Mouse (Mus musculus): ENCODE results near the gene Lman1l. TPM values are rescaled to one million over a fixed set of nuclear protein-coding genes. Genes with fewer than 3 reads are reported as not detected.
A peak's percentile ranks its signal among the peaks of the same experiment; 100 is the strongest.

Gene Lman1l
- polyA plus RNA-seq, 1 experiment: 0.03 TPM

GRCm38 (mm10) chr9:57617556-57618169 is 2.9 kb downstream of the Lman1l start:
- no peak for DNase-seq (ENCODE audit: low spot score)

DNA sequence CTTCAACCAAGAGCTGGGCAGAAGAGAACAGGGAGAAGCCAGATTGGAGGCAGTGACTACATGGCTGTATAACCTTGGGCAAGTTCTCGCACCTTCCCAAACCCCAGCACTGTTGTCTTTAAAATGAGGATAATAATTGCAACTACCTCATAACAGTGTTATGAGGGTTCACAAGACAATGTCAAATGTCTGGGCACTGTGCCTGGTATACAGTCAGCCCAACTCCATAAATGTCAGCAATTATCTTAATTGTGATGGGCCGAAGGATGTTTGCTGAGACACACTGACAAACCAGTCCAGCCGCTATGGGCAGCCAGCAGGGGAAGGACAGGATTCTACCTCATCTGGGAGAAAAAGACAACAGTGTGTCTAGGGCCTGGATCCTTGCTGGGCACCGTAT is 5.8 kb downstream of the Lman1l start:
- DNase-seq (ENCODE audit: low spot score): no peak

GRCm38 (mm10) chr9:57613975-57614374 is 6.6 kb downstream of the Lman1l start:
- no peak for DNase-seq (ENCODE audit: low spot score)

- no peak for DNase-seq (ENCODE audit: low spot score)
These were observed 8.0 kb downstream of the Lman1l start for GRCm38 (mm10) chr9:57612587-57612986.

DNA sequence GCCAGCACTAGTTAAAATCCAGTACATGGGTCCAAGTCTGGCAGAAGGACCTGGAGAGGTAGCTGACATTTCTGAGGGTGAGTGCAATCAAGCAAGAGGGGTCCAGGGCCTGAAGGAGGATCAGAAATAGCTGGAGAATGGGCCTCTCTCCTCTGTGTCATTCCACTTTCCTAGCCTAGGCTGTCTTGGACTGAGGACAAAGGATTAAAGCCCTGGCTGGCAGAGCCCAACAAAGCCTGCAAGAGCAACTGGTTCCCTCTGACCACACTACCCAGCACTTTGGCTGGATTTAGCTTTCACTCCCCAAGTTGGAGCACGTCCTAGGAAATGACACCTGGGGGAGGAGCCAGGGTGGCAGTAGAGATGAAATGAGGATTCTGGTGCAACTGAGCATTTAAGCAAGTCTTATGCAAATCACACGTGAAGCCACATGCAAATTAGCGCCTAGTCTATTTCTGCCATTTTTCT is 10.2 kb downstream of the Lman1l start:
- DNase-seq (ENCODE audit: low spot score): no peak

GRCm38 (mm10) chr9:57609803-57610202 is 10.8 kb downstream of the Lman1l start:
- no peak for DNase-seq (ENCODE audit: low spot score)

DNA sequence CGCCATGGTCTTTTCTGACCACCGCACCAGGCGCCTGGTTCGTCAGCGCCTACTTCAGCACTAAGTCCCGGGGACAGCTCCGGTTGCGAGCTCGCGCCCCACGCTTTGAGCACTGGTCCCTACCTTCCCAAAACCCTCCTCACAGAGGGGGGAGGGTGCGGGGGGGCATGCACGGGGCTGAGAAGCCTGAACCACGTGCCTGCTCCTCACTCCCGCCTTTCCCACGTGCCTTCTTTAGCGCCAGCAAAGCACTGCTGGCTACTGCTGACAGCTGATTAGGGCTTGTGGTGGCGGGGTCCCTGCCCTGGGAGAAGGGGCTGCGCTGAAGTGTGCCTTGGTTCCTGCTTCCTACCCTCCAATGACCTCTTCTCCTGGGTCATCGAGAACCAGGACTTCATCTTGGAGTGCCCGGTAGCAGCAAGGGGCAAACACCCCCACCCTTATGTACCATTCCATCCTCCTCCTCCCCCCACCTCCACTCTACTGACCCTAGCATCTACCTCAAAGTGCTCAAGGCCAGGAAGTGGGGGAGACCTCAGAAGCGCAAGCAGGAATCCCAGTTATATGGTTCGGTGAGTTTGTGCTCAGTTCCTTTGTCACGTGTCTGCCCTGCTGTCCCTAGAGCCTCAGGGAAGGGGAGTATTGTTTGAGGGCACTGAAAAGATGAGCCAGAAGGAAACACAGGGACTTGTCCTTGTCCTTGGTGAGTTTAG is 14.3 kb downstream of the Lman1l start, which contains the start of gene Cplx3:
Gene Cplx3, minus strand, starts transcription at position 143 of the 713 bp plus-strand sequence.
- no peak for DNase-seq (ENCODE audit: low spot score)

DNA sequence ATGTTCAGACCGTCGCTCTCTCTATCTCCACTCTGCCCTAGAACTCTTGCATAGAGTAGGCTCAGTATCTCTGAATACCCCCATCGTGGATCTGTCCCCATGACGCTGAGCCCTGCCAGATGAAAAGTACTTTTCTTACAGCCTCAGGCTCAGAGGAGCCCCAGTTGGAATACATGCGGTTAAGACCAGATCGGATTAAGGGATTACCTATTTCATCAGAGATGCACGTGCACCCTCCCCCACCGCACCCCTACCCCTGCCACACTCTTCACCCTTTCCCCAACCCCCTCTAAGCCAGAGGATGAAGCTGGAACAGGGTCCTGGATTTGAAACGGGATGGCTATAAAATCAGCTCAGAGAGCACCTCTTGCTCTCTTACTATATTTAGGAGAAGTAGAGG is 15.1 kb downstream of the Lman1l start:
- DNase-seq (ENCODE audit: low spot score): no peak

DNA sequence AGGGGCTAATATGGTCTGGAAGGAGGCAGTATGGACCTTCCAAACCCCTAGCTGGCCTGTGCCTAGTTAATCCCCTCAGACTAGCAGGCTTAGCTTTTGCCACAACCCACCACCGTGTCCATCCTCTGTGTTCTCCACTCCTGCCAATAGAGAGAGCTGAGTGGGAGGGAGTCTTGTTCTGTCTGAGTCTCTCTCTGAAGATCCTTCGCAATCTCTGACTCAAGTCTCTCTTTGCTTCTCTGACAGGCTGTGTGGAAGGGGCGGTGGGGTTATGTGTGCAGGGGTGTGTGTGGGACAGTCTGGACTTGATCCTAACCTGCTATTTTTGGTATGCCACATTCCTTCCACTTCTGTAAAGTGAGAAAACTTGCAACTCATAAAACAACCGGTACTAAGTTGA is 15.7 kb downstream of the Lman1l start:
- no peak for DNase-seq (ENCODE audit: low spot score)

DNA sequence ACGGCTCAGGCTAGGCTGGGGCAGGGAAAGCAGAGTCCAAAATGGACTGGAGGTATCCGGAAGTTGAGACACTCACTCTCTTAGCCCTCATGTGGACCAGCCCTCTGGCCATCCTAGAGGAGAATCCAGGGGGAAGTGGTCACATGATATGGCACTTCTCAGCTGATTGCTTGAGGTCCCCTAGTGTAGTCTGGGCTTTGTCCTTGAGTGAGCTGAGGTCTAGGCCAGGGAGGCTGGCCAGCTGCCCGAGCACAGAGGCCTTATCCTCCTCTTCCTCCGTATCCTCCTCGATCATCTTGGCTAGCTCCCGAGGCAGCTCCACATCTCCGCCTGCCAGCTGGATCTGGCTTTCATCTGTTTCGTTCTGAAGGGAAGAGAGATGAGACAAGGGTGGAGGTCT is 18.5 kb downstream of the Lman1l start:
- DNase-seq (ENCODE audit: low spot score): no peak

DNA sequence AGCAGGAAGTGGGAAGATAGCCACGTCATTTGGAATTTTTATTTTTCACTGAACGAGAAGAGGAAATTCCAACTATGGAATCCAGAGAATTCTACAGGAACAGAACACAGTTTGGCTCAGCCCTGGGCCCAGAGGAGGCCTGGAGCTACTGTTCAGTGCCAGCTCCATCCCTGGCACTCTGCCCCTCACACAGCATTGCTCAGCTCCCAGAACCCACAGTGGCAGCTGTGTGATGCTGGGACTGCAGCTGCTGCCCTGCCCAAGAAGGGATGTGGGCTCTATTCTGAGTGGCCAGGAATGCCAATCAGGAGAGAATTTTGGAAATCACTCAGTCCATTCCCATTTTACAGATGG is 19.2 kb downstream of the Lman1l start:
- DNase-seq (ENCODE audit: low spot score): no peak

DNA sequence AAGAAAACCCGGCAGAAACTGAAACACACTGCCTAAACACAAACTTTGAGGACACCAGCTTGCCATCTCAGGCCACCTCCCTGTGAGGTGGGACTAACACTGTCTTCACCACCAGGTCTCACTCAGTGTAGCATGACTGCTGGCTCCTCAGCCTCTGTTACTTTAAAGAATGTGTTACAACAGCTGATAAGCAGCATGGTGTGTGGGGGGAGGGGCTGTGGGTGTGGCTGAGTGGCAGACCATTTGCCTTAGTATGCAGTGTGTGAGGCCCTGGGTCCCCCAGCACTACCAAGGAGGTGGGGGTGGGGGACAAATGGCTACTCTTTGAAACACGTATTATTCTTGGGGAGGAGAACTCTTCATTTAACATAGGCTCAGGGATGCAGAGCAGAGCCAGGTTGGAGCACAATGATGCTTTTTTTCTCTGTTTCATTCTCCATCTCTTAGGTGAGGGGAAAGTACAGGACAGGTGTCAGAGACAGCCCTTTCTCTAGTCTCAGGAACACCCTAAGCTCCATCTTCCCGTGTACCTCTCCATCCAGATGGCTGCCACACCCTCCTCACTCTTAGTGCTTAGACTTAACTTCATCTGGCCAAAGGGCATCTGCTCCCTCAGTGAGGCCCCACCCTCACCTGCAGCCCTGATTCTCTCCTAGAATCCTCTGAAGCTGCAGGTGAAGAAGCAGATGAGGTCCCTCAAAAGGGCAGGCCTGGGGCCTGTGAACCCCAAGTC is 19.8 kb downstream of the Lman1l start:
- no peak for DNase-seq (ENCODE audit: low spot score)

- DNase-seq (ENCODE audit: low spot score): no peak
These were observed 21.6 kb downstream of the Lman1l start for GRCm38 (mm10) chr9:57598851-57599563.

- DNase-seq (ENCODE audit: low spot score): no peak
These were observed 22.6 kb downstream of the Lman1l start for GRCm38 (mm10) chr9:57597929-57598382.

DNA sequence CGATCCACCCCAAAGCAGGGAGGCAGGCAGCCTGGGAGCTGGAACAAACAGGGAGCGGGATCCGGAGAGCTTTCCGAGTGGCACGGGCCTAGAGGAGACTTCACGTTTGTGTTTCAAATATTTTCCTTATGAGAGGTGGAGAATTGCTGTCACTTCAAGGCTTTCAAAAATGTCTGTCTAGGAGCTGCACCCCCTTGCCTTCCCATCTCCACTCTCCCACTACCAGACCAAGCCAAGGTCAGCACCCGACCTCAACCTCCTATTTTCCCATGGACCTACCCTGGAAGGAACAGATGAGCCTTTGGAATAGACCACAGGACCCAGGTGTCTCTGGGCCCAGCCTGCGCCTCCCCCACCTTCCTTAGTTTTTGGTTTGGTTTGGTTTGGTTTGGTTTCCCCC is 23.3 kb downstream of the Lman1l start:
- no peak for DNase-seq (ENCODE audit: low spot score)

DNA sequence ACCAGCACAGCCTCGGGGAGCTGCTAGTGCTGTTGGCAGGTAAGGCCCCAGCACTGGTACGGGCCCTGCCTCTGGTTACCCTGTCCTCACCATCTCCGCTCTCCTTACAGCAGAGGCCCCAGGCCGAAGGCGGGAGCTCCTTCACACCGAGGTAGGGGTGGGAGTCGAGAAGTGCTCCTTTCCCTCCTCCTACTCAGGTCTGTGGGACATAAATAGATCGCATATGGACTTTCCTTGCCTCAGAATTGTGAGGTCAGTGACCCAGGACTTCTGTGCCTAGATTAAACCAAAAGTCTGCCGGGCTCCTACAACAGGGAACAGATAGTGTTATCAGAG is 26.4 kb downstream of the Lman1l start:
- DNase-seq (ENCODE audit: low spot score): no peak

DNA sequence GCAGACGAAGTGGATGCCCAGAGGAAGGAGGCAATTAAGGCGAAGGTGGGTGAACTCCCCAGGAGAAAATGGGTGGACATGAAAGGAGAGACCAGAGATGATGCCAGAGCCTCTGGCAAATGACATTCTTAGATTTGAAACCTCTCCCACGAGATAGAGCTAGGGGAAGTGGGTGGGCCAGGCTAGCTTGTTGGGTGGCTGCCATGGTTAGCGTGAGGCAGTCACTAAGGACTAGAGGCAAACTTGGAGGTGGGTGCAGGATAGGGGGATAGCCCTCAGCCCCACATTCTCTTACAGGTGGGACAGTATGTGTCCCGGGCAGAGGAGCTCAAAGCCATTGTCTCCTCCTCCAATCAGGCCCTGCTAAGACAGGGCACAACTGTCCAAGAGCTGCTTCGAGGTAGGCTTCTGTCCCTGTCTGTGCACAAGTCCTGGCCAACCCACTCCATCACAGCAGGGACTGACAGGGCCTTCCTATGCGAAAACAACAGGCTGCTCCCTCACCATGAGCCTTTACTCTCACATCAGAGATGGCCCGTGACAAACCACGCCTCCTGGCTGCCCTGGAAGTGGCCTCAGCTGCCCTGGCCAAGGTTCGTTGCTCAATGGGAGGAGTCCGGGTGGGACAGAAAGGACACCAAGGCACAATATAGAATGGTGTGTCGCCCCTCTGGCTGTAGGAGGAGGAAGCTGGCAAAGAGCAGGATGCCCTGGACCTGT is 27.0 kb downstream of the Lman1l start:
- DNase-seq (ENCODE audit: low spot score): no peak

GRCm38 (mm10) chr9:57590726-57591125 is 29.8 kb downstream of the Lman1l start:
- DNase-seq (ENCODE audit: low spot score): no peak

GRCm38 (mm10) chr9:57589224-57590126 is 31.1 kb downstream of the Lman1l start, which contains the start of gene Ulk3:
TSS of gene Ulk3 (plus strand) at chr9:57589452.
- DNase-seq (ENCODE audit: low spot score): peak; percentile 80

GRCm38 (mm10) chr9:57584991-57585390 is 35.6 kb downstream of the Lman1l start:
- DNase-seq (ENCODE audit: low spot score): no peak
